Mouse (Mus musculus): ENCODE data around the gene Rtn1.

Gene Rtn1

DNA sequence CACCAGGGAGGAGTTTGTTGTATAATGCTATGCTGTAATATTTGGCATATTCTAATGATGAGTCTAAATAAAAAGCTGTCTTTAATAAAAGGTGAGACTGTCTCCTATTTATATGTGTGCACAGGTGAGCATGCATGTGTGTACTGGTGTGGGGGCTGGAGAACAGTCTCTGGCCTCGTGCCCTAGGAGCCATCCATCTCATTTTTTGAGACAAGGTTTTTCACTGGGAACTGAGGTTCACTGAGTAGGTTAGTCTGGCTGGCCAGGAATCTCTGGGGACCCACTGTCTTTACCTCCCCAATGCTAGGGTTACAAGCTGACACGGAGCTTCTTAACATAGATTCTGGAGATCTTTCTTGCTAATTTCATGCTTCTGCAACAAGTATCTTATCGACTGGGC is 176.7 kb downstream of the Rtn1 start:
- DNase-seq (ENCODE audit: low read depth, low spot score): no peak

DNA sequence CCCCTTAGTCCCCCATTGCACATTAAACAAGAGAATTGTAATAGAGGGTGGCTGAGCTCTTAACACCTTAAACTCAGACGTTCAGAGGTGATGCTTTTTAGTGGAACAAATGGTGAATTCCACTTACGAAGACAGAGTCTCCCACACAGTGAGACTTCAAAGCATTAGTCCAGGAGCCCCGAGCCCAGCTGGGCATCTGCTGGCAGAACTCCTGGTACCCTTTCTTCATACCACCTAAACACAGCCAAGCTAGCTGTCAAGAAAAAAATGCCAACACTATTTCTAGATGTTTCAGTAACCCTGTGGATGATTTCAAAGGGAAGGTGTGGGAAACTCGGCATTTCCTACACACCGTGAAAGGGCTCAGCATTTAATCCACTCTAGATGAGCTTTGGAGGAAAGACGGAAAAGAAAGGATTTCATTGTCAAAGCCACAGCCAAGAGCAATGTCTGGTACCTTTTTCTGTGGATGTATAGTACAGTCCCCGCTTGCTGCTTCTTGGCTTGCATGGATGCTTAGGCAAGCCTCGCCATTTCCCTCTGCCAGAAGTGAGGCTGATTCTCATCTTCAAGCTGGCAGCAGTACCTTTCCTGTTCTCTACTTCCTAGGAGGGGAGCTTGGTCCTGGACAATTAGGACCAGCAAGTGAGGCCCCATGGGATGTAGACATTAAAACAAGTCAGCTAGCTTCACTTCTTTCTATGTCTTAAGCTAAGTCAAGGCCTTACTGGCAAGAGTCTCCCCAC is 179.2 kb downstream of the Rtn1 start:
- no peak for DNase-seq (ENCODE audit: low read depth, low spot score)

DNA sequence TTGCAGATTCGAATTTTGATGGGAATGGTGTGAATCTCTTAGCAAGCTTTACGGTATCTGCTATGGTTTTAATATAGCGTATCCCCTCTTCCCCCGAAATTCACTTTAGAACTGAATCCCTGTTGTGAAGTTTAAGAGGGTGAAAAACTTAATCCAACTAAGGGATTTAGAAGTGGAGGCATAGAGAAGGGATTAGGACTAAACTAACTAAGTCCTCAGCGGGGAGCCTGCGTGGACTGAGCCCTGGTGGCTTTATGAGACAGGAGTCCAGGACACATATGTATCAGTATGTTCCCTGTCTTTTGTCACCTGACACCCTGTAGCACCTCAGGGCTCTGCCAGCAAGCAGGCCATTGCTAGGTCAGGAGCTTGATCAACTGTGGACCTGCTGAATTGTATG is 181.1 kb downstream of the Rtn1 start:
- no peak for DNase-seq (ENCODE audit: low read depth, low spot score)

DNA sequence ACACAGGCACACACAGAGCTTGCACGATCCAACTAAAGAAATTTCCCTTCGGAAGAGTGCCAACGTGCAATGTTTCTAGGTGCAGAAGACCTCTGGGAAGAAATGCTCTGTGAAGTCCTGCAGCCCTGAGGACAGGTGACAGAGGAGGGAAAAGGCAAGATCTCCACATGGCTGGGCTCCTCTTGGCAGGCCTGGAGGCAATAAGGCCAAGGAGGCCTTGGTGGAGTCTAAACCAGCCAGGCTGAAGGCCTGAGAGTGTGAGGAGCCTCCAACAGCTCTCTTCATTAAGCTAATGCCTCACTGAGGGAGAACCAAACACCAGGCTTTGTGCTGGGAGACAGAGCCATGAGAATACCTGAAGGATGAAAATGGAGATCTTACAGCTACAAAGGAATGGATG is 183.5 kb downstream of the Rtn1 start:
- no peak for DNase-seq (ENCODE audit: low read depth, low spot score)

DNA sequence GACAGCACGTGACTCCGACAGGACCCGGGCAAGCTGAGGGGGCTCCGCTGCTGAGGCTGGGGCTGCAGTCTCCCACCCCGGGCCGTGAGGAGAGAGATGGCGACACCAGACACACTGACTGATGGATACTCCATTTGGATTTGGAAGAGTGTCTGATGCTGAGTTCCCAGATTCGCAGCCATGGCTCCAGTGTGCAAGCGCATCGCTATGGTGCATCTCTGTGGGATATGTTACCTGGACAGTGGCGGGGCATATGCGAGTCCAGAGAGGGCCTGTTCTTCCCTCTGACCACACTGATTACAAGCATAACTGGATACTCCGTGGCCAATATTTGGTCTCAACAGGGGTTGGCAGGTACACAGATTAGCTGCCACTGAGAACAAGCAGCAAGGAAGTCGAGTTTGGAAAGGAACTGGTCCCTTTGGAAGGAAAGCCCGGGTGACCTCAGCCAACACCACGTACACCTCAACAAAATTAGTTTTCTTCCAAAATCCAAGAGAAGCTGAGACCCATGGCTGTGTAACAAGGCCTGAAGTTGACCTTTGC is 185.2 kb downstream of the Rtn1 start:
- DNase-seq (ENCODE audit: low read depth, low spot score): no peak

DNA sequence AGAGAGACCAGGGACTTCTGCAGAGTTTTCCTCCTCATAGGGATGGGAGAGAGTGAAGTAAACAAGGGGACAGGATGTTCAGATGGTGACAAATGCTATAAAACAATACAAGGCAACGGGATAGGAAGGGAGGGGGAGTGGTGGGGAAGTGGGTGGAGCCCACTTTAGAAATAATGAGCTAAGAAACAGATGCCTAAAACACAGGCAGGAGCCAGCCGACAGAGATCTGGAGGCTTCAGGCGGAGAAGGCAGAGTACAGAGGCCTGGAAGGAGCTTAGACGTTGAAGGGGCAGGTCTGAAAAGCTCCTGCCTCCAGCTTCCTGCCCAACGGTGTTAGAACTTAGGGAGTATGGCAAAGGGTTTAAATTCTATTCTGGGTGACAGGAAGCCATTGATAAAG is 195.3 kb downstream of the Rtn1 start:
- DNase-seq (ENCODE audit: low read depth, low spot score): no peak

DNA sequence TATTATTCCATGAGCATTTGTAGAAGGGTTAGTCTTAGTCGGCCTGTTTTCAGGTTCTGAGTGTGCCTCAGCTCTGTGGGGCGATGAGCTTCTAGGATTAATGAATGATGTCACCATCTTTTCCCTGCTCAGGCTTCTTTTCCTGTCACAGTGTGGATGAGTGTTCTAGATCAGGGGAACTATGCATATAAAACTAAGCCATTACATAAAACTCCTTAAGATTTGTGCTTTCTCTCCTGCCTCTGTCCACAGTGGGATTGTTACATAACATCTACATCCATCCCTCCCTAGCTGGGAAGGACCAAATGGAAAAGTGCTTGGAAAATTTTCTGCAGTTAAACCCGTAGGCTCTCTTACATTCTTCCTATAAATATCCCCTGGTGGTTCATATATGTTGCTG is 208.0 kb downstream of the Rtn1 start:
- DNase-seq (ENCODE audit: low read depth, low spot score): peak; percentile 71

DNA sequence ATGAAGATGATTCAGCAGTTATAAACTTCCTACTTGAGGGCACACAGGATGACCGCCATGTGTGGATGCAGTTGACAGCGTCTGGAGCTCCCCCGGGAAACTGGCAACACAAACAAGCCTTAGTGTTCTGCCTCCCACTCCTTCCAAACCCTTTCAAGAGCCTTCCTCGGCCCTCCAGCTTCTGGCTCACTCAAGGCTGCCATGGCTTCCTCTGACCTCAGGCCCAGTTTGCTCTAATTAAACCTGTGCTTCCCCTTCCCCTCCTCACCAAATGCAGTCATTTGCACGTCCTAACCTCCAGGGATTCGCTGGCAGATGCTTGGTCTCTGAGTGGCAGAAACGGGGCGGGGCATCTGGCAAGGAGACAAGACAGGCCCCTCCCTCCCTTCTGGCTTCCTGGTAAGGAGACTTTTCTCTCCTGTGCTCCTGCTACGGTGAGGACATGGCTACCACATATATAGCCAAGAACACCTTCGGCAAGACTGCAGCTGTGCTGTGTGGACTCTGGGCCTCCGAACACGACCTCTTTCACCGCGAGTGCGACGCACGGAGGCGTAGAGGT is 210.8 kb downstream of the Rtn1 start:
- DNase-seq (ENCODE audit: low read depth, low spot score): no peak

DNA sequence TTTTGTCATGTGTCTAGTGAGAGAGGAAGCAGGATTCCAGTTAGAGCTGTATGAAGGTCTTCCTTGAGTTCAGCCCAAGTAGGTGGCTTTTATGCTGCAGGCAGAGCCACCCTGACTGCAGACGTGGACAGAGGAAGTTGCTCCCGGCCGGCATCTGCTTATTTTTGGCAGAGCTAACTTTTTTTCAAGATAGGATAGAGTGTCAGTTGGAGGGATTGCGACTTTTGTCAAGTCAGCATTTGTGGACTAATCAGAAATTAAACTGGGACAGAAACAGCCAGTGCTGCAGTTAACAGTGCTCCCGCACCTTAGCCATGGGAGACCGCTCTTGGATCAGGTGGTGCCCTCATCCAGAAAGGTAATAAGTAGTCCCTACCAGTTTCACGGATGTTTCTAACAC is 211.4 kb downstream of the Rtn1 start:
- no peak for DNase-seq (ENCODE audit: low read depth, low spot score)

DNA sequence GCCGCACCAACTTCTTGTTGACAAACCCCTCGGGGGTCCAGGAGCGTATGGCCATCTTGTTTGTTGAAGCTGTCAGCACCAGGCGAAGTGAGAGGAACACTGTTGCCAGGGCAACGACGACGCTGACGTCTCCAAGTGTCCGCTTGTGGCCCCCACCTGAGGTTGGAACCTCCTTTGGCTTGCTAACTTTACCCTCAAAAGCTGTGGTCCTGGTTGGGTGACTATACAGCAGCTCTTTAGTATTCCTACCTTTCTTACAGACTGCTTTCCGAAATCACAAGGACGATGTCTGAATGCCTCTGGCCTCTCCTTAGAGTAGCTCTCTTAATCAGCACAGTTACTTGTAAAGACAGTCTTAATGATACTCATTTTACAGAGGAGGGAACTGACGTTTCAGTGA is 223.9 kb downstream of the Rtn1 start, which contains the start of gene Ccdc175:
TSS of gene Ccdc175 (minus strand) at position 101 of the 400 bp plus-strand sequence.
- no peak for DNase-seq (ENCODE audit: low read depth, low spot score)

DNA sequence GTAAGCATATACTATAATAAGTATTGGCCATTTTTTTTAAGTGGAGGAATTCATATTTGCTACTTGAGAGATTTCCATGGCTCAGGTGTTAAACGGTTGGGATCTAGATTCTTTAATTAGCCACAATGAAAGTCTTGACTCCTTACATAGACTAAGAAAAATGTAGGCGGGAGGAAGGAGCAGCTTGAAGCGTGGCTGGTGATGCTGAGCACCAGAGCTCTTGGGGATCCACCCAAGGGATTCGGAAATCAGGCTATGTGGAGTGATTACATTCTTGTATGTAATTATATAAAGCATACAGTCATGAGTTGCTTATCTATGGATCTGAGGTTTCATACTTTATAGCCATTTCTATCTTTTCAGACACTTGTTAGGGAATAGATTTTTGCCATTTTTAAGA is 229.3 kb downstream of the Rtn1 start:
- DNase-seq (ENCODE audit: low read depth, low spot score): peak; percentile 65

DNA sequence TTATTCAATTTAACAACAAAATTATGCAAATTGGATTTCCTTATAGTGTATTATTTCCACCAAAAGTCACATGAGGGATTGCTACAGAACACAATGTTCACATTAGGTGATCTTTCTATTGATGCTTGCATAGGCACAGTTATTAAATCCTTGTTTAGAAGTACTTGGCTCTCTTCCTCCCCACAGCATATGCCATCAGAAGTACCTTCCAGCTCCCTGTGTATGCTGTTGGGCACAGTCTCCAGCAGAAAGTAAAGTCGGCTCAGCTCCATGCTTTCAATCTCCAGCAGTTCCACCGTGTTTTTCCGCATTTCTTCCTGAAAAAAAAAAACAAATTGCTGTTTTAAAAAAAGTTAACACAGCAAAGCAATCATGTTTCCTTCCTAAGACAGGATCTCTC is 230.5 kb downstream of the Rtn1 start:
- peak; percentile 40 for DNase-seq (ENCODE audit: low read depth, low spot score)

Data from telencephalon, adult 2 months (tissue).